Mouse (Mus musculus) neural tube, embryonic 14.5 days (tissue): Measurements from ENCODE around the gene Rimklb. TPM values are rescaled to one million over a fixed set of nuclear protein-coding genes. Genes with fewer than 3 reads are reported as not detected.

Experiments used
- ATAC-seq: fragments of 200-750 bp; cut with Nextera tagmentation; 2 replicates; pipeline ENCODE4 v1.8.0; 2017; ENCODE audit warnings: low read depth, mild to moderate bottlenecking, moderate TSS enrichment, moderate library complexity
- H3K27ac ChIP-seq: fragments of 300-500 bp; sonication (generic); 2 replicates; pipeline ENCODE4 v1.5.1; 2014; ENCODE audit warnings: low read depth, mild to moderate bottlenecking, control low read depth, low read length, moderate library complexity, mixed read lengths
- H3K27me3 ChIP-seq: fragments of 300-500 bp; sonication (generic); 2 replicates; pipeline ENCODE4 v1.6.1; 2014; ENCODE audit warnings: low read length; ENCODE audit not compliant: control insufficient read depth, insufficient read depth
- H3K36me3 ChIP-seq: fragments of 300-500 bp; sonication (generic); 2 replicates; pipeline ENCODE4 v1.6.1; 2014; ENCODE audit warnings: low read length, mixed read lengths; ENCODE audit not compliant: control insufficient read depth, insufficient read depth
- H3K4me1 ChIP-seq: fragments of 300-500 bp; sonication (generic); 2 replicates; pipeline ENCODE4 v1.6.1; 2014; ENCODE audit warnings: low read length; ENCODE audit not compliant: control insufficient read depth, insufficient read depth
- H3K4me2 ChIP-seq: fragments of 300-500 bp; sonication (generic); 2 replicates; pipeline ENCODE4 v1.6.1; 2014; ENCODE audit warnings: mild to moderate bottlenecking, low read depth, low read length, control low read depth
- H3K4me3 ChIP-seq: fragments of 300-500 bp; sonication (generic); 2 replicates; pipeline ENCODE4 v1.5.1; 2014; ENCODE audit warnings: low read depth, low read length, control low read depth, mixed read lengths
- H3K9ac ChIP-seq: fragments of 300-500 bp; sonication (generic); replicated peaks from 2 replicates; pipeline ENCODE4 v1.6.1; 2014; ENCODE audit warnings: low read depth, mild to moderate bottlenecking, control low read depth, low read length, mixed read lengths
- H3K9me3 ChIP-seq: fragments of 300-500 bp; sonication (generic); 2 replicates; pipeline ENCODE4 v1.6.1; 2016; ENCODE audit warnings: low read length; ENCODE audit not compliant: control insufficient read depth
- WGBS: fragments of 180-500 bp; shearing (Covaris S2); extraction: QIAGEN DNeasy Blood & Tissue Kit; methylation state at CpG from one replicate; pipeline ENCODE4 v1.1.7; 2014; 5-methylcytosine and 5-hydroxymethylcytosine counted together
- polyA plus RNA-seq: library from polyadenylated mRNA; unstranded; fragments of >200 nt; fragmentation: Nextera tagmentation; extraction: Ambion mirVana; gene quantifications from 2 replicates; pipeline ENCODE4 v1.2.1, GENCODE M21; 2014

Rimklb gene
- polyA plus RNA-seq, 1 experiment from 2014 or later, result 123 TPM

GRCm38 (mm10) chr6:122512914-122513878, 14.6 kb upstream of the Rimklb start:
- no peak overlapping the region for H3K9ac ChIP-seq
- no peak overlapping the region for H3K4me2 ChIP-seq
- no peaks in the 10 kb centered on the region for H3K9me3 ChIP-seq
- no peak for ATAC-seq
- H3K4me3 ChIP-seq, result no peak overlapping the region
- WGBS, result 72% methylated on average over 12 of the region's 12 CpGs
- no peaks in the 10 kb centered on the region for H3K36me3 ChIP-seq
- no peak overlapping the region for H3K27ac ChIP-seq
- no peaks in the 10 kb centered on the region for H3K27me3 ChIP-seq
- no peaks in the 10 kb centered on the region for H3K4me1 ChIP-seq

- H3K27ac ChIP-seq, result no peak overlapping the region
- no peak overlapping the region for H3K4me3 ChIP-seq
- H3K4me2 ChIP-seq, result no peak overlapping the region
- no peaks in the 10 kb centered on the region for H3K36me3 ChIP-seq
- no peak overlapping the region for H3K9ac ChIP-seq
- H3K27me3 ChIP-seq, result no peaks in the 10 kb centered on the region
- no peaks in the 10 kb centered on the region for H3K9me3 ChIP-seq
- no peak for ATAC-seq
- WGBS, result 87% methylated on average over 8 of the region's 8 CpGs
- no peaks in the 10 kb centered on the region for H3K4me1 ChIP-seq
Measured at GRCm38 (mm10) chr6:122508494-122508893, 9.9 kb upstream of the Rimklb start.

GRCm38 (mm10) chr6:122505545-122505944, 7.0 kb upstream of the Rimklb start, which contains the start of gene Mfap5:
Mfap5 (plus strand) TSS chr6:122505845.
- WGBS, result 91% methylated on average over 3 of the region's 3 CpGs

GRCm38 (mm10) chr6:122505041-122505440, 6.5 kb upstream of the Rimklb start:
- ATAC-seq, result no peak
- WGBS, result 63% methylated on average over 4 of the region's 4 CpGs

More at GRCm38 (mm10) chr6:122505545-122505944, 7.0 kb upstream of the Rimklb start, which contains the start of gene Mfap5:
- no peak within 1 kb of the TSS for H3K9ac ChIP-seq
- no peaks in the 10 kb centered on the region for H3K4me1 ChIP-seq
- H3K4me3 ChIP-seq, result no peak within 1 kb of the TSS
- no peak within 1 kb of the TSS for H3K27ac ChIP-seq
- H3K9me3 ChIP-seq, result no peaks in the 10 kb centered on the region
- H3K27me3 ChIP-seq, result no peaks in the 10 kb centered on the region
- H3K4me2 ChIP-seq, result no peak within 1 kb of the TSS
- ATAC-seq, result no peak
- H3K36me3 ChIP-seq, result no peaks in the 10 kb centered on the region

GRCm38 (mm10) chr6:122496501-122496900, 2.1 kb downstream of the Rimklb start:
- ATAC-seq, result no peak
- H3K4me1 ChIP-seq, result peaks cover 13% of the 10 kb centered on the region; the same call in 1 of the 2 replicates
- H3K9me3 ChIP-seq, result no peaks in the 10 kb centered on the region
- no peaks in the 10 kb centered on the region for H3K27me3 ChIP-seq
- 0 out of 2 replicates have a peak overlapping the region, but pooled peaks have one; percentile 60 for H3K27ac ChIP-seq
- no peaks in the 10 kb centered on the region for H3K36me3 ChIP-seq
- WGBS, result 36% methylated on average over 5 of the region's 5 CpGs
- H3K9ac ChIP-seq, result no peak overlapping the region
- H3K4me2 ChIP-seq, result no peak overlapping the region
- H3K4me3 ChIP-seq, result no peak overlapping the region

More at GRCm38 (mm10) chr6:122505041-122505440, 6.5 kb upstream of the Rimklb start:
- Histone ChIP-seq H3K9ac (no peak overlapping the region), H3K27me3 (no peaks in the 10 kb centered on the region), H3K27ac (no peak overlapping the region), H3K4me1 (no peaks in the 10 kb centered on the region), H3K4me2 (no peak overlapping the region), H3K4me3 (no peak overlapping the region), H3K9me3 (no peaks in the 10 kb centered on the region), H3K36me3 (no peaks in the 10 kb centered on the region)

- H3K27ac ChIP-seq, result peak overlapping the region; percentile 60
- H3K9me3 ChIP-seq, result no peaks in the 10 kb centered on the region
- H3K36me3 ChIP-seq, result no peaks in the 10 kb centered on the region
- peaks cover 17% of the 10 kb centered on the region for H3K4me1 ChIP-seq
- WGBS, result 8% methylated on average over 21 of the region's 21 CpGs
- peak overlapping the region; percentile 23; the same call in 1 of the 2 replicates for H3K4me2 ChIP-seq
- ATAC-seq, result peak; percentile 58; the same call in 1 of the 2 replicates
- H3K4me3 ChIP-seq, result no peak overlapping the region
- no peaks in the 10 kb centered on the region for H3K27me3 ChIP-seq
- H3K9ac ChIP-seq, result 0 out of 2 replicates have a peak overlapping the region, but pooled peaks have one; percentile 0
Measured at GRCm38 (mm10) chr6:122495082-122495881, 3.3 kb downstream of the Rimklb start.

GRCm38 (mm10) chr6:122493799-122494472, 4.6 kb downstream of the Rimklb start:
- no peaks in the 10 kb centered on the region for H3K36me3 ChIP-seq
- H3K27ac ChIP-seq, result no peak overlapping the region
- H3K4me2 ChIP-seq, result no peak overlapping the region
- H3K9me3 ChIP-seq, result no peaks in the 10 kb centered on the region
- no peak for ATAC-seq
- no peaks in the 10 kb centered on the region for H3K27me3 ChIP-seq
- H3K9ac ChIP-seq, result no peak overlapping the region
- H3K4me3 ChIP-seq, result no peak overlapping the region
- peaks cover 17% of the 10 kb centered on the region for H3K4me1 ChIP-seq
- 31% methylated on average over 6 of the region's 6 CpGs for WGBS

GRCm38 (mm10) chr6:122492479-122492878, 6.1 kb downstream of the Rimklb start:
- H3K36me3 ChIP-seq, result no peaks in the 10 kb centered on the region
- no peak overlapping the region for H3K9ac ChIP-seq
- no peak overlapping the region for H3K27ac ChIP-seq
- WGBS, result 42% methylated on average over 6 of the region's 6 CpGs
- peaks cover 17% of the 10 kb centered on the region for H3K4me1 ChIP-seq
- H3K9me3 ChIP-seq, result no peaks in the 10 kb centered on the region
- no peaks in the 10 kb centered on the region for H3K27me3 ChIP-seq
- ATAC-seq, result no peak
- no peak overlapping the region for H3K4me2 ChIP-seq
- no peak overlapping the region for H3K4me3 ChIP-seq
